Mouse (Mus musculus): Measurements from ENCODE around the gene Dyrk1b.
A peak's percentile ranks its signal among the peaks of the same experiment; 100 is the strongest.
"Not testable (repeated sequence)": the region's sequence is repeated elsewhere in the genome, so short reads cannot be mapped to it uniquely, and the experiment has no call there.

Gene Dyrk1b

GRCm38 (mm10) chr7:28179228-28179627 is at the start of gene Dyrk1b:
Gene Dyrk1b, plus strand, starts transcription at chr7:28179469.
- peak; percentile 99 for DNase-seq

- peak; percentile 12 to 13 for DNase-seq
Observed at GRCm38 (mm10) chr7:28137613-28138012, 41.7 kb upstream of the Dyrk1b start.

GRCm38 (mm10) chr7:28148263-28148662 is 31.0 kb upstream of the Dyrk1b start:
- DNase-seq: peak; percentile 86 to 87

- no peak for DNase-seq
Observed at GRCm38 (mm10) chr7:28149841-28150240, 29.4 kb upstream of the Dyrk1b start.

GRCm38 (mm10) chr7:28151584-28152221 is 27.6 kb upstream of the Dyrk1b start:
- peak; percentile 63 to 64 for DNase-seq

GRCm38 (mm10) chr7:28153595-28153994 is 25.7 kb upstream of the Dyrk1b start:
- DNase-seq: not testable (repeated sequence)

- no peak for DNase-seq
Observed at GRCm38 (mm10) chr7:28159292-28159691, 20.0 kb upstream of the Dyrk1b start.

GRCm38 (mm10) chr7:28159893-28160292 is 19.4 kb upstream of the Dyrk1b start:
- no peak for DNase-seq

- no peak for DNase-seq
Observed at GRCm38 (mm10) chr7:28161163-28161749, 18.0 kb upstream of the Dyrk1b start.

GRCm38 (mm10) chr7:28165406-28165805 is 13.9 kb upstream of the Dyrk1b start:
- DNase-seq: peak; percentile 39 to 41

GRCm38 (mm10) chr7:28168320-28169115 is 10.8 kb upstream of the Dyrk1b start:
- peak; percentile 81 to 82 for DNase-seq

- DNase-seq: peak; percentile 93 to 94
Observed at GRCm38 (mm10) chr7:28169489-28170422, 9.5 kb upstream of the Dyrk1b start, which contains the start of gene Fbl. Gene Fbl, plus strand, starts transcription at chr7:28169710.

- DNase-seq: no peak
Observed at GRCm38 (mm10) chr7:28175358-28175757, 3.9 kb upstream of the Dyrk1b start.

GRCm38 (mm10) chr7:28179741-28180377 is 590 bp downstream of the Dyrk1b start:
- peak; percentile 88 for DNase-seq

- DNase-seq: no peak
Observed at GRCm38 (mm10) chr7:28180890-28181289, 1.6 kb downstream of the Dyrk1b start.

- DNase-seq: no peak
Observed at GRCm38 (mm10) chr7:28181376-28181775, 2.1 kb downstream of the Dyrk1b start.

- DNase-seq: no peak
Observed at GRCm38 (mm10) chr7:28182320-28182719, 3.1 kb downstream of the Dyrk1b start.

GRCm38 (mm10) chr7:28185884-28186283 is 6.6 kb downstream of the Dyrk1b start:
- no peak for DNase-seq

- no peak for DNase-seq
Observed at GRCm38 (mm10) chr7:28186631-28187030, 7.4 kb downstream of the Dyrk1b start.

- DNase-seq: no peak
Observed at GRCm38 (mm10) chr7:28191489-28191888, 12.2 kb downstream of the Dyrk1b start.

- DNase-seq: peak; percentile 28 to 29
Observed at GRCm38 (mm10) chr7:28191903-28192302, 12.6 kb downstream of the Dyrk1b start.
